Mouse (Mus musculus): ENCODE data around the gene Trip4.

DNA sequence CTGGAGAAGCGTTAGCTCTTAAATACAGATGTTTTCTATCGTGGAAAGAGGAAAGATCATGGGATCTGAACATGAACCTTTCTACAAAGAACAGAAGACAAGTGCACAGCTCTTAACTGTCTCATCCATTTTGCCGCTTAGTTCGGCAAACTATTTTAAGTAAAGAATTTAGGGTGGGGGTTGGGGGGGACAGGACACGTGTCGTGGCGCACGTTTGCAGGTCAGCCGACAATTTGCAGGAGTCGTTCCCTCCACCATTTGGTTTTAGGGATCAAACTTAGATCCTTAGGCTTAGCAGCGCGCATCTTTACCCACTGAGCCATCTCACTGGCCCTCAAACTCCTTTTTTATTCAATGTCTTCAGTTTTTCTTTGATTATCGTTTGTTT is 80.6 kb downstream of the Trip4 start:
- no peak for TF ChIP-seq CTCF (IDR thresholded peaks at IDR 0.05; ENCODE audit: extremely low read depth, insufficient read depth, insufficient read length, insufficient replicate concordance)
- TF ChIP-seq POLR2A (IDR thresholded peaks at IDR 0.05; ENCODE audit: low read depth, low read length), result no peak

Data from spleen, adult 2 months (tissue).